Mouse (Mus musculus): ENCODE results near the gene Cers5. TPM values are rescaled to one million over a fixed set of nuclear protein-coding genes. Genes with fewer than 3 reads are reported as not detected.
A peak's percentile ranks its signal among the peaks of the same experiment; 100 is the strongest.

Gene Cers5
- polyA plus RNA-seq, 1 experiment, result 23.4 TPM

- H3K27me3 ChIP-seq (ENCODE audit: control insufficient read depth, insufficient read depth, low read length), result no peaks in the 10 kb centered on the region
- TF ChIP-seq CTCF (IDR thresholded peaks at IDR 0.05; ENCODE audit: control insufficient read depth, insufficient read depth, insufficient replicate concordance, low read depth, low read length) (no peak), POLR2A (IDR thresholded peaks at IDR 0.05; ENCODE audit: control insufficient read depth, low read depth, low read length) (no peak)
- no peak overlapping the region for H3K4me3 ChIP-seq (ENCODE audit: control insufficient read depth, low read depth, low read length)
- peaks cover 6% of the 10 kb centered on the region for H3K4me1 ChIP-seq (ENCODE audit: control insufficient read depth, insufficient read depth, low read length)
- H3K36me3 ChIP-seq (ENCODE audit: control insufficient read depth, insufficient read depth, low read length), result no peaks in the 10 kb centered on the region; the same call in 1 of the 2 replicates
- no peak overlapping the region for H3K27ac ChIP-seq (ENCODE audit: control insufficient read depth, insufficient read depth, low read depth, low read length)
These were observed 55.9 kb downstream of the Cers5 start for GRCm38 (mm10) chr15:99716814-99717213.

DNA sequence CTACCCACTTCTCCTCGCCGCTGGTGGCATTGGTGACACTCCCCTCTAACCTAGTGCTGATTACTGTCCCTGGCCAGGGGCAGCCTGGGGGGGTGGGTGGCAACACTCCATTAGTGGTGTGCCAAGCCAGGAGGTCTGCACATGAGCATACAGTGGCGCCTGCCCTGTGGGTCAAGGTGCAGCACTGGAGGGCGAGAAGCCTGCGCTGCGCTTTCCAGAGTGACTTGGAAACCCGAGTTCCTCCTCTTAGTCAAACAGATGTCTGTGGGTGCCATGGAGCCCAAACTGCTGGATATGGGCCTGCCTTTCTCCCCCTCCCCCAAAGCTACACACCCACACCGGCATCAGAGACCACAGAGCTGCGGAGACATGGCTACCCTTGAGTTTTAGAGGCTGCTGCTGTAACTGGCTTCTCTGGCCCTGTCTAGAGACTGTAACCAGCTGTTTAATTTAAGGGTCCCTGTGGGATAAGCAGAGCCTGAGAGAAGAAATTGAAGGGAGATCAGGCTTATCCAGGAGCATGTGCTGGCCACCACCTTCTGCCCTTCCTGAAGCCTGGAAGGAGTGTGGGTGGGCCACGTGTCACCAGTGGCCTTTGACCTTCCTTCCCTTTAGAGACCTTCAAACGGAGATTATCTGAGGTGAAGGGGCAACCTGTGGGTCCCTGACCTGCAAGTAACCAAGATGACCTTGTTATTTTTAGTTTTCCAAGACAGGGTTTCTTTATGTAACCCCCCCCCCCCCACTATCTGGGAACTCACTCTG, 56.5 kb downstream of the Cers5 start:
- Histone ChIP-seq H3K4me1 (ENCODE audit: control insufficient read depth, insufficient read depth, low read length) (peaks cover 6% of the 10 kb centered on the region), H3K27me3 (ENCODE audit: control insufficient read depth, insufficient read depth, low read length) (no peaks in the 10 kb centered on the region), H3K27ac (ENCODE audit: control insufficient read depth, insufficient read depth, low read depth, low read length) (peak overlapping the region; percentile 7; the same call in 1 of the 2 replicates), H3K4me3 (ENCODE audit: control insufficient read depth, low read depth, low read length) (no peak overlapping the region), H3K36me3 (ENCODE audit: control insufficient read depth, insufficient read depth, low read length) (peaks cover 2% of the 10 kb centered on the region)
- no peak for TF ChIP-seq CTCF (IDR thresholded peaks at IDR 0.05; ENCODE audit: control insufficient read depth, insufficient read depth, insufficient replicate concordance, low read depth, low read length)
- no peak for TF ChIP-seq POLR2A (IDR thresholded peaks at IDR 0.05; ENCODE audit: control insufficient read depth, low read depth, low read length)

GRCm38 (mm10) chr15:99715361-99715865, 57.3 kb downstream of the Cers5 start:
- Histone ChIP-seq H3K36me3 (ENCODE audit: control insufficient read depth, insufficient read depth, low read length) (peaks cover 3% of the 10 kb centered on the region), H3K4me1 (ENCODE audit: control insufficient read depth, insufficient read depth, low read length) (peaks cover 6% of the 10 kb centered on the region), H3K4me3 (ENCODE audit: control insufficient read depth, low read depth, low read length) (no peak overlapping the region), H3K27ac (ENCODE audit: control insufficient read depth, insufficient read depth, low read depth, low read length) (peak overlapping the region; percentile 48; the same call in 1 of the 2 replicates), H3K27me3 (ENCODE audit: control insufficient read depth, insufficient read depth, low read length) (no peaks in the 10 kb centered on the region)
- no peak for TF ChIP-seq CTCF (IDR thresholded peaks at IDR 0.05; ENCODE audit: control insufficient read depth, insufficient read depth, insufficient replicate concordance, low read depth, low read length)
- TF ChIP-seq POLR2A (IDR thresholded peaks at IDR 0.05; ENCODE audit: control insufficient read depth, low read depth, low read length), result no peak

GRCm38 (mm10) chr15:99714858-99715257, 57.8 kb downstream of the Cers5 start:
- Histone ChIP-seq H3K4me3 (ENCODE audit: control insufficient read depth, low read depth, low read length) (no peak overlapping the region), H3K27ac (ENCODE audit: control insufficient read depth, insufficient read depth, low read depth, low read length) (no peak overlapping the region), H3K36me3 (ENCODE audit: control insufficient read depth, insufficient read depth, low read length) (peaks cover 3% of the 10 kb centered on the region), H3K4me1 (ENCODE audit: control insufficient read depth, insufficient read depth, low read length) (peaks cover 6% of the 10 kb centered on the region), H3K27me3 (ENCODE audit: control insufficient read depth, insufficient read depth, low read length) (no peaks in the 10 kb centered on the region)
- TF ChIP-seq POLR2A (IDR thresholded peaks at IDR 0.05; ENCODE audit: control insufficient read depth, low read depth, low read length) (no peak), CTCF (IDR thresholded peaks at IDR 0.05; ENCODE audit: control insufficient read depth, insufficient read depth, insufficient replicate concordance, low read depth, low read length) (peak; percentile 92)

DNA sequence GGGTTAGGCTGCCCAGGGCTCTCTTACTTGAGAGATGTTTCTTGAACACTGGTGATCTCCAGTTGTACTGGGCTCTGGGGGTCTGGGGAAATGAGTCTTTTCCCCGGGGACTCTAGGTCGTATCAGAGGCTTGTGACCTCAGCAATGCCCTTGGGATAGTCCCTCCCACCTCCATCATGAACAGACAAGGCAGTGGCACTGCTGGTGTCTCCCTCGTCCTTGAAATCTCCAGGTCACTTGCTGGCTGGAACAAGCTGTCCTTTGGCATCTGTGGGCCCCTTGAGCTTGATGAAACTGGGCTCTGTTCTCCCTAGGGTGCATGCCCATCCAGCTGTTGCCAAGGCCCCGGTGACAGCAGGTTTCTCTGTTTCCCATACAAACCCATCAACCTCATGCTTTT, 58.5 kb downstream of the Cers5 start:
- peaks cover 4% of the 10 kb centered on the region for H3K36me3 ChIP-seq (ENCODE audit: control insufficient read depth, insufficient read depth, low read length)
- peak overlapping the region; percentile 66 for H3K27ac ChIP-seq (ENCODE audit: control insufficient read depth, insufficient read depth, low read depth, low read length)
- H3K27me3 ChIP-seq (ENCODE audit: control insufficient read depth, insufficient read depth, low read length), result no peaks in the 10 kb centered on the region
- TF ChIP-seq POLR2A (IDR thresholded peaks at IDR 0.05; ENCODE audit: control insufficient read depth, low read depth, low read length) (peak; percentile 30; the same call in 1 of the 2 replicates), CTCF (IDR thresholded peaks at IDR 0.05; ENCODE audit: control insufficient read depth, insufficient read depth, insufficient replicate concordance, low read depth, low read length) (no peak)
- no peak overlapping the region for H3K4me3 ChIP-seq (ENCODE audit: control insufficient read depth, low read depth, low read length)
- peaks cover 6% of the 10 kb centered on the region for H3K4me1 ChIP-seq (ENCODE audit: control insufficient read depth, insufficient read depth, low read length)

DNA sequence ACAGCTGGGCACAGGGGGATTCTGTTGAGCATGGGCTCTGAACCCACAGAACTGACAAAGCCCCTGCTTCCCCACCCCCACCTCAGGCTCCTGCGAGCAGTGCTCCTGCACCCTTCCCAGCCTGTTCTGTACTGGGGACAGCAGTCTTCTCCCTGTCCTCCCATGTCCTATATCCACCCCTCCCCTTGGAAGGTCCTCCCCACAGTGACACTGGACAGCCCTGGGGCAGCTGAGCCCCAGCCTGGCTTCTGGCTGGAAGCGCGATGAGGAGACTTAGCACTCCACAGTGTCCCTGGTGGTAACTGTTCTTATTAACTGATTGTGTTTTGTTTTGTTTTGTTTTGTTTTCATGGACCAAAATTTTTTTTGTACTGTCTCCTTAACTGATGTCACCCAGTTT, 59.1 kb downstream of the Cers5 start:
- Histone ChIP-seq H3K36me3 (ENCODE audit: control insufficient read depth, insufficient read depth, low read length) (peaks cover 5% of the 10 kb centered on the region), H3K4me1 (ENCODE audit: control insufficient read depth, insufficient read depth, low read length) (peaks cover 6% of the 10 kb centered on the region), H3K27ac (ENCODE audit: control insufficient read depth, insufficient read depth, low read depth, low read length) (peak overlapping the region; percentile 66), H3K27me3 (ENCODE audit: control insufficient read depth, insufficient read depth, low read length) (no peaks in the 10 kb centered on the region), H3K4me3 (ENCODE audit: control insufficient read depth, low read depth, low read length) (no peak overlapping the region)
- TF ChIP-seq CTCF (IDR thresholded peaks at IDR 0.05; ENCODE audit: control insufficient read depth, insufficient read depth, insufficient replicate concordance, low read depth, low read length) (no peak), POLR2A (IDR thresholded peaks at IDR 0.05; ENCODE audit: control insufficient read depth, low read depth, low read length) (no peak)

DNA sequence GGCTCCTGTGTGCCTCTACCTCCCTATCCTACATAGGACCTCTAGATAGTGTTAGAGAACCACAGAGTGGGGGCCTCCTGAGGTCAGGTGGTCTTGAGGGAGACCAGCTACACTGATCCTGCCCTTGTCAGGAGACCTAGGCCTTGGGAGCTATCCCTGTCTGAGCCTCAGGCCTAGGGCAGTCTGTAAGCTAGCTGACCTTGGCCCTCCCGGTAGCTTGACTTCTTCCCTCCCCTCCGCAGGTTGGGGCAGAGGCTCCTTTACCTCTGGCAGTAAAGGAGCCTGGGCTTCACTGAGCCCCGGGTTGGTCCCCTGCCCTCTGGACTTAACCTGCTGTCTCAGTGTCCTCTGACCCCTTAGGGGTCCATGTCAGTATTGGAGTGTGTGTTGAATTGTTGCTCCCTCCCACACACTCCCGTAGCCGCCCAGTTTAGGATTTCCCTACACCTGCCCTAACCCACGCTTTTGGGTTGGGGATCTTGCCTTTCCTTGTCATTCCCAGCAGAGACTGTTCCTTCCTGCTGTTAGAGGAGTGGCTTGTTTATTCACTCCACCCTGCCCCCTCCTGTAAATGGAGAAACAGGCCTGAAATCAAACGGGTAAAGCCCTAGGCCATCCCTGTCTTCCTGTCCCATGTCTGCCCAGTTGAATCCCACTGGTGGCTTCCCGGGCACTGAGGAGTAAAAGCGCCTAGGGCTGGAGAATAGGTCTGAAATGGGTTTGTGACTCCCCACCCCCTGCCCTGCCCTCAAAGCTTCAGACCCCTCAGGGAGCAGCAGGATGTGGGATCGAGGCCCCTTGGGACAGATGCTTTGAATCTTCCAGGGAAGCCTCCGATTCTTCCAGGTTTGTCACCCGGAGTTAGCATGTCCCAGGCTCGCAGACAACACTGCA, 59.8 kb downstream of the Cers5 start:
- no peak overlapping the region for H3K4me3 ChIP-seq (ENCODE audit: control insufficient read depth, low read depth, low read length)
- peaks cover 5% of the 10 kb centered on the region for H3K36me3 ChIP-seq (ENCODE audit: control insufficient read depth, insufficient read depth, low read length)
- peak overlapping the region; percentile 3 for H3K27ac ChIP-seq (ENCODE audit: control insufficient read depth, insufficient read depth, low read depth, low read length)
- H3K4me1 ChIP-seq (ENCODE audit: control insufficient read depth, insufficient read depth, low read length), result peaks cover 3% of the 10 kb centered on the region
- TF ChIP-seq CTCF (IDR thresholded peaks at IDR 0.05; ENCODE audit: control insufficient read depth, insufficient read depth, insufficient replicate concordance, low read depth, low read length) (no peak), POLR2A (IDR thresholded peaks at IDR 0.05; ENCODE audit: control insufficient read depth, low read depth, low read length) (no peak)
- no peaks in the 10 kb centered on the region for H3K27me3 ChIP-seq (ENCODE audit: control insufficient read depth, insufficient read depth, low read length)
